Mouse (Mus musculus) kidney, embryonic 16.5 days (tissue): ENCODE measurements around the gene Gm3417. TPM values are rescaled to one million over a fixed set of nuclear protein-coding genes. Genes with fewer than 3 reads are reported as not detected.
"Not testable (repeated sequence)": the region's sequence is repeated elsewhere in the genome, so short reads cannot be mapped to it uniquely, and the experiment has no call there.

ENCODE experiments used
- ATAC-seq: fragments of 200-750 bp; cut with Nextera tagmentation; 2 replicates; pipeline ENCODE4 v1.8.0; 2017; ENCODE audit warnings: moderate TSS enrichment; ENCODE audit not compliant: low FRiP score, low TSS enrichment
- H3K27ac ChIP-seq: fragments of 300-500 bp; sonication (generic); 2 replicates; pipeline ENCODE4 v1.5.1; 2014; ENCODE audit warnings: low read length
- H3K27me3 ChIP-seq: fragments of 300-500 bp; sonication (generic); 2 replicates; pipeline ENCODE4 v1.6.1; 2014; ENCODE audit warnings: low read length, control low read depth, mixed read lengths; ENCODE audit not compliant: insufficient read depth
- H3K36me3 ChIP-seq: fragments of 300-500 bp; sonication (generic); 2 replicates; pipeline ENCODE4 v1.6.1; 2014; ENCODE audit warnings: low read length, control low read depth, mixed read lengths; ENCODE audit not compliant: insufficient read depth
- H3K4me1 ChIP-seq: fragments of 300-500 bp; sonication (generic); 2 replicates; pipeline ENCODE4 v1.6.1; 2014; ENCODE audit warnings: low read length, control low read depth, mixed read lengths; ENCODE audit not compliant: insufficient read depth
- H3K4me2 ChIP-seq: fragments of 300-500 bp; sonication (generic); replicated peaks from 2 replicates; pipeline ENCODE4 v1.6.1; 2014; ENCODE audit warnings: low read depth, low read length
- H3K4me3 ChIP-seq: fragments of 300-500 bp; sonication (generic); 2 replicates; pipeline ENCODE4 v1.5.1; 2014; ENCODE audit warnings: mild to moderate bottlenecking, low read length
- H3K9ac ChIP-seq: fragments of 300-500 bp; sonication (generic); replicated peaks from 2 replicates; pipeline ENCODE4 v1.6.1; 2014; ENCODE audit warnings: low read length
- H3K9me3 ChIP-seq: fragments of 300-500 bp; sonication (generic); 2 replicates; pipeline ENCODE4 v1.6.1; 2016; ENCODE audit warnings: low read length, control low read depth
- WGBS: fragments of 180-500 bp; shearing (Covaris S2); extraction: QIAGEN DNeasy Blood & Tissue Kit; methylation state at CpG from one replicate; pipeline ENCODE4 v1.1.7; 2014; 5-methylcytosine and 5-hydroxymethylcytosine counted together
- polyA plus RNA-seq: library from polyadenylated mRNA; unstranded; fragments of >200 nt; fragmentation: Nextera tagmentation; extraction: Ambion mirVana; gene quantifications from 2 replicates; pipeline ENCODE4 v1.2.1, GENCODE M21; 2015

Gene Gm3417
- 0.73 TPM in 1 of 2 replicates, not detected in the other for polyA plus RNA-seq

DNA sequence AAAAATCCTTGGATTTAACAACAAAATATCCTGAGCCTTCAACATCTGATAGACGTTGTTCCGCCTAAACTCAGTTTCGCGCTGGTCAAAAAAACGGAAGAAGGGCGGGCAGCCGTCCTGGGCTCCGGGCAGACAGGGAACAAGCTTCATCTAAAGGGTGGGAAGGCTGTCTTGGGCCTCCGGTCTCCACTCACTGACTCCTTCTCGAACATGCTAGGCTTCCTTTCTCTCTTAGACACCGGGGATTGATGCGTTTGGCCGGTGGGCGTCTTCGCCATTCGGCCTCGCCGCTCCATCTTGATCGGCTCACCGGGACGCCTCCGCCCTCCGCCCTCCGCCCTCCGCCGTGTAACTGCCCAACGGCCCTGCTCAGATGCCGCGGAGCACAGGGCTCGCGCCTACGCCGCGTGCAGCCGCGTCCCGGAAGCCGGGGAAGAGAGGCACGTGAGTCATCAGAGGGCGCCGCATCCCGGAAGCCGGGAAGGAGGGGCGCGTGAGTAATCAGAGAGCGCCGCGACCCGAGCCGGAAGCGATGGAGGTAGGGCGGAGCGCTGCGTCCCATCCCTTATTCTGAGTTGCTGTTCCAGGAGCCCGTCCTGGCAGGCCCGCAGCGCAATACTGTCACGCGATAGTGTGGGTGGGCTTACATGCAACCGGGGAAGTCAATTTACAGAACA lies at the start of gene Gm3417, which contains the start of gene 9030025P20Rik:
Gene Gm3417 (minus strand): TSS at position 429 of the 677 bp plus-strand sequence.
Gene 9030025P20Rik (plus strand): TSS at position 107 of the 677 bp plus-strand sequence.
- H3K36me3 ChIP-seq, H3K27me3 ChIP-seq, H3K9ac ChIP-seq, H3K4me1 ChIP-seq, H3K27ac ChIP-seq, H3K9me3 ChIP-seq, H3K4me3 ChIP-seq: not testable (repeated sequence)
- WGBS, result no CpG with 5 or more reads among the region's 60 CpGs
- H3K4me2 ChIP-seq, result 0 out of 2 replicates have a peak within 1 kb of the TSS, but pooled peaks have one; percentile 27
- peak; percentile 98 for ATAC-seq

- ATAC-seq, H3K9ac ChIP-seq, H3K27ac ChIP-seq, H3K4me1 ChIP-seq, H3K9me3 ChIP-seq, H3K4me2 ChIP-seq, H3K4me3 ChIP-seq, H3K27me3 ChIP-seq, H3K36me3 ChIP-seq: not testable (repeated sequence)
- no CpG with 5 or more reads among the region's 6 CpGs for WGBS
Measured at GRCm38 (mm10) chr17:15025513-15025912, 46.9 kb upstream of the Gm3417 start.

DNA sequence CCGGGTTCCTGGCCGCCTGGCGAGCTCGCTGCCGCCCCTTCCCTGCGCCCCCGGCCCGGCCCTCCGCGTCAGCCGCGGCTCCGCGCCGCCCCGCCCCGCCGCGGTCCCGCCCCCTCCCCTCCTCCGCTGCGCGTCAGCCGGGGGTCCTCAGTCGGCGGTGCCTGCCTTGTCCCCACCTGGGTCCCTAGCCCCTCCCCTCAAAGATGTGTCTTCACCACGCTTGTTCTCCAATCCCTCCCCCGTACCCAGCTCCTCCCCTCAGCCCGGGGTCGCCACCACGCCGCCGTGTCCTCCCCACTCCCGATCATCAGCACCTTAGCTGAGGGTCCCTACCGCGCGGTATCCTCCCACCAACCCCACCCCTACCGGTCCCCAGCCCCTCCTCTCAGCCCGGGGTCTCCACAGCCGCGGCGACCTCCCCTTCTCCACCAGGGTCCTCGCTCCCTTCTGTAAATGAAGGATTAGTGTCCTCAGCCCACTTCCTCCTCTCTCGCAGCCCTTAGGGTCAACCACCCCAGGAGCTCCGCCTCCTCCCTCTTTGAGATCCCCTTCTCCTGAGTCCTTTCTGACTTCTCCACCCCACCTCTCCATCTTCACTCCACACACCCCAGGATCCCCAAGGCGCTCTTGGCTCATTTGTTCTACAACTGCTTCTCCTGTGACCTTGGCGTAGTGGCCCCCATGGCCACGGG lies 46.1 kb upstream of the Gm3417 start:
- not testable (repeated sequence) for H3K36me3 ChIP-seq, H3K9ac ChIP-seq, H3K4me1 ChIP-seq, H3K27me3 ChIP-seq, H3K9me3 ChIP-seq, H3K4me2 ChIP-seq, H3K27ac ChIP-seq, H3K4me3 ChIP-seq
- ATAC-seq, result peak; percentile 89
- WGBS, result no CpG with 5 or more reads among the region's 48 CpGs

GRCm38 (mm10) chr17:15023878-15024492 lies 45.4 kb upstream of the Gm3417 start:
- not testable (repeated sequence) for H3K4me3 ChIP-seq, H3K27me3 ChIP-seq, H3K9ac ChIP-seq, H3K27ac ChIP-seq, H3K36me3 ChIP-seq, H3K4me2 ChIP-seq, H3K9me3 ChIP-seq, H3K4me1 ChIP-seq
- peak; percentile 84 for ATAC-seq
- no CpG with 5 or more reads among the region's 97 CpGs for WGBS

DNA sequence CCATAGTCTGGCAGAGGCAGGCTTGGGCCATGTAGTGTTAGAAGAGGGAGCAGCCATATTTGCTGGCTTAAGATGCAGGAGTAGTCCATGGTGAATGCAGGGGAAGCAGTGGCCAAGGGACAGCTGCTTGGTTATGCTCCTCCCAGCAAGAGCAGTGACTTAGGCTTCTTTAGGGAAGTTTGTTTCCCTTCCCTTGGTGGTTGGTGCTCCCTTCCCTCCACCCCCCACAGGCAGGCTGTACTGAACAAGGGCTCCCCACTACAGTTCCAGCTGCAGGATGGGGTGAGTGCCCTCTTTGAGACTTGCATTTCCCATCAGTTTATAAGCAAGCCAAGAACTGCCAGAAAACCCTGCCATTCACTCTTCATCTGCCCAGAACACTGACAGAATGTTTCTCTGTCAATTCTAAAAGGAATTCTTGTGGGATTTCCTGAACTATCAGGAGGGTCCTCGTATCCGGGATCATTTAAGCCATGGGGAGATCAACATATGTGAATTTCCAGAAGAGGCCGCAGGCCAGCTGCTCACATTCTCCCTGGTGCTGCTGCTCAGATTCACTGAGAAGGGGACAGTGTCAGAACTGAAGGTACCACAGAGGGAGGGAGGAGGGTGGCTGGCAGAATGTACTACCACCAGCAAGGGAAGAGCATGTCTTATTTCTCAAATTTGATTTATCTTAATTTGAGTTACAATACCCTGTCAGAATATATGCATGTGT lies 43.1 kb upstream of the Gm3417 start:
- not testable (repeated sequence) for H3K27me3 ChIP-seq, H3K4me1 ChIP-seq, H3K4me3 ChIP-seq, H3K9ac ChIP-seq, H3K27ac ChIP-seq, H3K36me3 ChIP-seq, ATAC-seq, H3K9me3 ChIP-seq, H3K4me2 ChIP-seq
- WGBS, result 85% methylated on average over 3 of the region's 3 CpGs

- peak; percentile 98 for ATAC-seq
- not testable (repeated sequence) for H3K4me3 ChIP-seq
- no CpG with 5 or more reads among the region's 60 CpGs for WGBS
Measured at GRCm38 (mm10) chr17:15009706-15010413, 31.3 kb upstream of the Gm3417 start, which contains the start of gene Gm3435. Gene Gm3435, plus strand, starts transcription at chr17:15010176.

GRCm38 (mm10) chr17:15009088-15009487 lies 30.5 kb upstream of the Gm3417 start:
- no CpG with 5 or more reads among the region's 3 CpGs for WGBS
- H3K36me3 ChIP-seq, H3K4me1 ChIP-seq, H3K9ac ChIP-seq, H3K27me3 ChIP-seq, H3K4me3 ChIP-seq, H3K9me3 ChIP-seq, H3K4me2 ChIP-seq, H3K27ac ChIP-seq, ATAC-seq: not testable (repeated sequence)

More at GRCm38 (mm10) chr17:15009706-15010413, 31.3 kb upstream of the Gm3417 start, which contains the start of gene Gm3435:
- H3K36me3 ChIP-seq, H3K4me2 ChIP-seq, H3K4me1 ChIP-seq, H3K9me3 ChIP-seq, H3K9ac ChIP-seq, H3K27ac ChIP-seq, H3K27me3 ChIP-seq: not testable (repeated sequence)

- WGBS, result no CpG with 5 or more reads among the region's 4 CpGs
- not testable (repeated sequence) for H3K9me3 ChIP-seq, H3K4me1 ChIP-seq, H3K4me3 ChIP-seq, H3K27ac ChIP-seq, H3K36me3 ChIP-seq, ATAC-seq, H3K4me2 ChIP-seq, H3K9ac ChIP-seq, H3K27me3 ChIP-seq
Measured at GRCm38 (mm10) chr17:15000047-15000446, 21.5 kb upstream of the Gm3417 start.

DNA sequence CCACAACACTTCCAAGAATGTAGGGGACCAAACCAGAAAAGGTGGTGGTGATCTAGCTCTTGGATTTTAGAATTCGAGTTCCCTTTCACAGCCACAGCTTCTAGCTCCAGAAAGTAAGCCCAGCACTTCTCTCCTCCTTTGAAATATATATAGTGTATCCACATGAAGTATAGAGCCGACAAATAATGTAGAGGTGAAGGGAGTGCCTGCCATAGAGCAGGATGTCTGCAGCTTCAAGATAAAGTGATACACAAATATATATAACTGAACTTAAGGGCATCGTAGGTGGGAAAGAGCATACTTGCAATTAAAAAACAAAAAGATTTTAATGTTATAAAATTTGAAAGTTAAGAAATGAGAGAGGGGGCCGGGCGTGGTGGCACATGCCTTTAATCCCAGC lies 15.6 kb upstream of the Gm3417 start:
- not testable (repeated sequence) for ATAC-seq, H3K4me2 ChIP-seq, H3K27ac ChIP-seq, H3K9me3 ChIP-seq, H3K4me1 ChIP-seq, H3K27me3 ChIP-seq, H3K36me3 ChIP-seq, H3K9ac ChIP-seq, H3K4me3 ChIP-seq
- WGBS, result no CpG with 5 or more reads among the region's 5 CpGs
